Mouse (Mus musculus) CH12F3 (cell line): ENCODE measurements around the gene Gm21319.
"Not testable (repeated sequence)": the region's sequence is repeated elsewhere in the genome, so short reads cannot be mapped to it uniquely, and the experiment has no call there.

Experiments
- in situ Hi-C: fragments of 300-500 bp; cut with MboI; formaldehyde crosslinking; loops from 2 replicates; pipeline ENCODE4 v1.14.3; 2020; ENCODE audit warnings: low sequenced_read_pairs

Gene Gm21319

DNA sequence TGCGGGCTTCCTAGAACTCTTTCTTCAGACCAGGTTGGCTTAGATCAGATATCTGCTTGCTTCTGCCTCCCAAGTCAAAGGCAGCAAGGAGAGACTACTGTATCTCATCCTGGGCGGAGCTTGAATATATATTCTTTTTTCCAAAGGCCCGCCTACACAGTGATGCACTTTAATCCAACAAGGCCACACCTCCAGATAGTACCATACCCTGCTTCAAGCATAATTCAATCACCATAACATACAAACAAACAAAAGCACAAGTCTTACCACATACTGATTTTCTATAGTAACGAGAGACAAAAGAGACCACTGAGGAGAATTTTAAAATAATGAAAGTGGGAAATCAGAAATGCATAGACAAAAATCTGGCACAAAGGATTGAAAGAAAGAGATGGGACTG lies at the start of gene Gm21319:
Gm21319 (minus strand) TSS at position 101 of the 400 bp plus-strand sequence.
- in situ Hi-C loops: not testable (repeated sequence)

DNA sequence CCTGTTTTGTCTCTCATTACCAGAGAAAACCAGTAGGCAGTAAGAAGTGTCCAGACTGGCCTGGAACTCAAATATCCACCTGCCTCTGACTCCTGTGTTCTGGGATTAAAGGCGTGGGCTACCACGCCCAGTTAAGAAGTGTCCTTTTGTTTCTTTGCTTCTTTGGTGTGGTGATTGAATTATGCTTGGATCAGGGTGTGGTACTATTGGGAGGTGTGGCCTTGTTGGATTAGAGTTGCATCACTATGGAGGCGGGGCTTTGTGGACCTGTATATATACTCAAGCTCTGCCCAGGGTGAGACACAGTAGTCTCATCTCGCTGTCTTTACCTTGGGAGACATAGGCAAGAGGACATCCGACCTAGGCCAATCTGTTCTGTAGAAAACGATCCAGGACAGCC lies 40.7 kb upstream of the Gm21319 start, which contains the start of gene BB287469:
BB287469 (plus strand) TSS at position 301 of the 400 bp plus-strand sequence.
- in situ Hi-C loops: not testable (repeated sequence)

DNA sequence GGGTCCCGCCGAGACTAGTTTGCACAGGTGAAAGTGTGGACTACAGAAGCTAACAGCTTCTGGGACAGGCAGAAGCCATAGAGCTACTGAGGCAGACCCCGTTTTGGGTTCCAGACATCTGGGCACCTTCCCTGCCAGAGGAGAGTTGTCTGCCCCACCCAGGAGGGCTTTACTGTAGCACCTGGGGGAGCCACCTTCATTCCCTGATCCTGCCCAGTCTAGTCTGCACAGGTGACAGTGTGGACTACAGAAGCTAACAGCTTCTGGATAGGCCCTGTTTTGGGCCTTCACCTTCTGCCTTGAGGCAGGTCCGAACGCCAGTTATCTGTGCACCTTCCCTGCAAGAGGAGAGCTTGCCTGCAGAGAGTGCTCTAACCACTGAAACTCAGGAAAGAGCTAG lies 22.4 kb upstream of the Gm21319 start:
- in situ Hi-C loops: not testable (repeated sequence)

DNA sequence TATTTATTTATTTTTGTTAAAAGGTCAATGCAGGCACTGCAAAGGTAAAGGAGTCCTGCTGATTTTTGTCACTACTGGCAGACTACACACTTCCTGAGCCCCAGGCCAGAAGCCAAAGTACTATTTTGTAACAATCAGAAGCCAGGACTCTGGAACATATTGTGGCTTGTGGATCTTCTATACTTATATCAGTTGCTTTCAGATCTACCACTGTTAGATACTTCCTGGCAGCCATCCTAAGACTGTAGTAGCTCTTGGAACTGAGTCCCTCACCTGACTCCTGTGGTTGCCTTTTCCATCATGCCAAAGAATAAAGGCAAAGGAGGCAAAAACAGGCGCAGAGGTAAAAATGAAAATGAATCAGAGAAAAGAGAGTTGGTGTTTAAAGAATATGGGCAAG lies 19.7 kb upstream of the Gm21319 start, which contains the start of gene Gm21936:
Gm21936 (plus strand) TSS at position 301 of the 400 bp plus-strand sequence.
- in situ Hi-C loops: not testable (repeated sequence)
